Mouse (Mus musculus) adrenal gland, postnatal 14 days (tissue): Measurements from ENCODE around the gene Zfp36. TPM values are rescaled to one million over a fixed set of nuclear protein-coding genes. Genes with fewer than 3 reads are reported as not detected.

Experiments used
- DNase-seq: peaks from one replicate; pipeline ENCODE4 v3.0.0; 2021; ENCODE audit warnings: mixed read lengths
- total RNA-seq: library from RNA; stranded (reverse); gene quantifications from 2 replicates; pipeline ENCODE4 v1.2.3, GENCODE M21; 2021

Gene Zfp36
- total RNA-seq, 1 experiment from 2014 or later: 27.9 TPM

- no peak for DNase-seq
Measured at GRCm38 (mm10) chr7:28368276-28368920, 11.7 kb downstream of the Zfp36 start.

- DNase-seq: no peak
Measured at GRCm38 (mm10) chr7:28367663-28368275, 12.3 kb downstream of the Zfp36 start.

- no peak for DNase-seq
Measured at GRCm38 (mm10) chr7:28362441-28363060, 17.5 kb downstream of the Zfp36 start.

- no peak for DNase-seq
Measured at GRCm38 (mm10) chr7:28361647-28362341, 18.3 kb downstream of the Zfp36 start.

GRCm38 (mm10) chr7:28360291-28360690 is 19.8 kb downstream of the Zfp36 start:
- no peak for DNase-seq

GRCm38 (mm10) chr7:28359854-28360253 is 20.2 kb downstream of the Zfp36 start:
- DNase-seq: no peak

GRCm38 (mm10) chr7:28358431-28358830 is 21.6 kb downstream of the Zfp36 start:
- DNase-seq: no peak

GRCm38 (mm10) chr7:28357984-28358383 is 22.1 kb downstream of the Zfp36 start:
- peak; percentile 68 for DNase-seq

- DNase-seq: peak; percentile 64
Measured at GRCm38 (mm10) chr7:28356981-28357380, 23.1 kb downstream of the Zfp36 start.

- DNase-seq: no peak
Measured at GRCm38 (mm10) chr7:28355221-28355620, 24.8 kb downstream of the Zfp36 start.

GRCm38 (mm10) chr7:28354596-28354995 is 25.5 kb downstream of the Zfp36 start:
- no peak for DNase-seq

GRCm38 (mm10) chr7:28354113-28354581 is 25.9 kb downstream of the Zfp36 start:
- DNase-seq: no peak

- DNase-seq: no peak
Measured at GRCm38 (mm10) chr7:28353267-28353666, 26.8 kb downstream of the Zfp36 start.

- DNase-seq: no peak
Measured at GRCm38 (mm10) chr7:28351676-28352191, 28.3 kb downstream of the Zfp36 start.

GRCm38 (mm10) chr7:28350155-28350883 is 29.7 kb downstream of the Zfp36 start, which contains the start of gene Rps16:
Rps16 (plus strand) TSS chr7:28350652.
- DNase-seq: peak; percentile 100

- DNase-seq: no peak
Measured at GRCm38 (mm10) chr7:28348601-28349000, 31.5 kb downstream of the Zfp36 start.

- peak; percentile 85 for DNase-seq
Measured at GRCm38 (mm10) chr7:28347746-28348145, 32.3 kb downstream of the Zfp36 start.

GRCm38 (mm10) chr7:28344637-28345036 is 35.4 kb downstream of the Zfp36 start:
- DNase-seq: peak; percentile 71

GRCm38 (mm10) chr7:28341381-28341780 is 38.7 kb downstream of the Zfp36 start:
- DNase-seq: peak; percentile 55

- peak; percentile 82 for DNase-seq
Measured at GRCm38 (mm10) chr7:28339213-28339917, 40.7 kb downstream of the Zfp36 start.
